Mouse (Mus musculus) embryonic facial prominence, embryonic 12.5 days (tissue): ENCODE measurements around the gene Prss2. TPM values are rescaled to one million over a fixed set of nuclear protein-coding genes. Genes with fewer than 3 reads are reported as not detected.
A peak's percentile ranks its signal among the peaks of the same experiment; 100 is the strongest.

ENCODE experiments used
- ATAC-seq: fragments of 200-750 bp; cut with Nextera tagmentation; 2 replicates; pipeline ENCODE4 v1.8.0; 2017; ENCODE audit not compliant: insufficient number of reproducible peaks, insufficient read depth, low FRiP score, low TSS enrichment
- H3K27ac ChIP-seq: fragments of 300-500 bp; sonication (generic); 2 replicates; pipeline ENCODE4 v1.5.1; 2016; ENCODE audit warnings: mild to moderate bottlenecking
- H3K27me3 ChIP-seq: fragments of 300-500 bp; sonication (generic); 2 replicates; pipeline ENCODE4 v1.6.1; 2016; ENCODE audit warnings: mild to moderate bottlenecking, moderate library complexity
- H3K36me3 ChIP-seq: fragments of 300-500 bp; sonication (generic); 2 replicates; pipeline ENCODE4 v1.6.1; 2016; ENCODE audit warnings: mild to moderate bottlenecking
- H3K4me1 ChIP-seq: fragments of 300-500 bp; sonication (generic); 2 replicates; pipeline ENCODE4 v1.6.1; 2016
- H3K4me2 ChIP-seq: fragments of 300-500 bp; sonication (generic); replicated peaks from 2 replicates; pipeline ENCODE4 v1.6.1; 2016; ENCODE audit warnings: mild to moderate bottlenecking, moderate library complexity
- H3K4me3 ChIP-seq: fragments of 300-500 bp; sonication (generic); 2 replicates; pipeline ENCODE4 v1.5.1; 2016; ENCODE audit warnings: mild to moderate bottlenecking
- H3K9ac ChIP-seq: fragments of 300-500 bp; sonication (generic); 2 replicates; pipeline ENCODE4 v1.6.1; 2016; ENCODE audit warnings: mild to moderate bottlenecking, moderate library complexity
- H3K9me3 ChIP-seq: fragments of 300-500 bp; sonication (generic); 2 replicates; pipeline ENCODE4 v1.6.1; 2016; ENCODE audit warnings: mild to moderate bottlenecking, moderate library complexity
- WGBS: fragments of 180-500 bp; shearing (Covaris S2); methylation state at CpG from one replicate; pipeline ENCODE4 v1.1.7; 2016; 5-methylcytosine and 5-hydroxymethylcytosine counted together
- polyA plus RNA-seq: library from polyadenylated mRNA; unstranded; fragments of >200 nt; fragmentation: Nextera tagmentation; extraction: Ambion mirVana; gene quantifications from 2 replicates; pipeline ENCODE4 v1.2.1, GENCODE M21; 2016

The Prss2 gene
- polyA plus RNA-seq, 1 experiment from 2014 or later, result not detected

DNA sequence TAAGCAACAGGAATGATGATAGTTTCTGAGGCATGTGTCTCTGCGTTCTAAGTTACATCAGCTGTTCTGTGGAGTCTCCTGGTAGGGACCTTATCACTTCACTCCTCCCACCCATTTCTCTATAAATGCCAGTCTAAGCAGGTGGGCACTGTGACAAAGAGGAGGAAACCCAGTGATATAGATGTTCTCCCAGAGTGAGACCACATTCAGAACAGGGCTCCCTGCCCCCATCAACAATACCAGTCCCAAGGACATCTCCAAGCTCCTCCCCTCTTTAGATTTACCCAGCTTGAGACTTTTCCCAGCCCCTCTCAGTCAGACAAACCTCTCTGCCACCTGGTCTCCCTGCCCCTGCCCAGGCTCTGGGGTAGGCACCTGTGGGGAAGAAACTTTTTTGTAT lies 20.2 kb downstream of the Prss2 start:
- no peak for ATAC-seq
- Histone ChIP-seq H3K36me3 (no peaks in the 10 kb centered on the region), H3K4me3 (no peak overlapping the region), H3K9ac (no peak overlapping the region), H3K27ac (no peak overlapping the region), H3K4me1 (no peaks in the 10 kb centered on the region; the same call in 1 of the 2 replicates), H3K4me2 (no peak overlapping the region), H3K27me3 (peaks cover 21% of the 10 kb centered on the region), H3K9me3 (no peaks in the 10 kb centered on the region)
- WGBS, result 72% methylated on average over 1 of the region's 1 CpGs

DNA sequence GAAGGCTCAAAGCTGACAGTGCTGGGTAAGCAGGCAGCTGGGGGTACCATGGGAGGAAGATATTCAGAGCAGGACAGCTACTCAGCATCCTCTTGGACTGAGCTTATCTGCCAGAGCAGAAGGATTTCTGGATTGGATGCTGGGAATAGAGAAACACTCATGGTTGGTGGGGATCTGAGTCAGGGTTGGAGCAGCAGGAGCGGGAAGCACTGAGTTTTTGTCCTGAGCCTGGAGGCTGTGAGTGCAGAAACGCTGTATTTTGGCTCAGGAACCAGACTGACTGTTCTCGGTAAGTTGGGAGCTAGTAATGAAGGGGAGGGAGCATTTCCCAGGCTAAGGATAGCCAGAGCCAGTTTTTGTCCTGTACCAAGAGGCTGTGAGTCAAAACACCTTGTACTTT lies 21.4 kb downstream of the Prss2 start:
- ATAC-seq, result no peak
- peak overlapping the region; percentile 17; the same call in 1 of the 2 replicates for H3K9ac ChIP-seq
- 9% methylated on average over 3 of the region's 3 CpGs for WGBS
- no peaks in the 10 kb centered on the region; the same call in 1 of the 2 replicates for H3K4me1 ChIP-seq
- no peaks in the 10 kb centered on the region for H3K9me3 ChIP-seq
- no peaks in the 10 kb centered on the region for H3K36me3 ChIP-seq
- no peak overlapping the region for H3K27ac ChIP-seq
- H3K4me3 ChIP-seq, result peak overlapping the region; percentile 25
- H3K27me3 ChIP-seq, result peaks cover 21% of the 10 kb centered on the region
- peak overlapping the region; percentile 48 for H3K4me2 ChIP-seq

DNA sequence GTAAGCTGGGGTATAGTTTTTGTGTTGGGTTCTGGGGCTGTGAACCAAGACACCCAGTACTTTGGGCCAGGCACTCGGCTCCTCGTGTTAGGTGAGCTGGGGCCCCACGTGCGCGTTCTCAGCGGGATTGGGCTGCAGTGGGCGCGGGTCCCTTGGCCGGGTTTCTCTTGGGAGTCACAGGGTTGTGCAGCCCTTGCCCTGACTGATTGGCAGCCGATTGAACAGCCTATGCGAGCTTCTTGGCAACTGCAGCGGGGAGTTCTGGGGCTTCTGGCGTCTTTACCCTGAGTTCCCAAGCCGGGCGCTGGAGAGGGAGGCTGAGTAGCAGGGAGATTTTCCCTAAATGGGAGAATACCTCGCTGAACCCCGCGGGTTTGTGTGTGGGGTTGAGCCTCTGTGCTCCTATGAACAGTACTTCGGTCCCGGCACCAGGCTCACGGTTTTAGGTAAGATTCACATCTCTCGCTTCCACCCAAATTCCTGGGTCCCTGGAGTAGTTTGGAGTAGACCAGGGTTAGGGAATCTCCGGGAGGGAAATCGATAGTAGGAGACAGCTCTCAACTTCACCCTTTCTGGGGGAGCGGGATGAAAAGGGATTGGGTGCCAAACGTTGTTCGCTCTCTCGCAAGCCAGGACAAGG lies 21.9 kb downstream of the Prss2 start:
- Histone ChIP-seq H3K9ac (peak overlapping the region; percentile 17; the same call in 1 of the 2 replicates), H3K9me3 (no peaks in the 10 kb centered on the region), H3K4me3 (peak overlapping the region; percentile 25), H3K4me1 (no peaks in the 10 kb centered on the region; the same call in 1 of the 2 replicates), H3K27me3 (peaks cover 21% of the 10 kb centered on the region), H3K36me3 (no peaks in the 10 kb centered on the region), H3K4me2 (peak overlapping the region; percentile 48), H3K27ac (no peak overlapping the region)
- WGBS, result 5% methylated on average over 28 of the region's 28 CpGs
- no peak for ATAC-seq

DNA sequence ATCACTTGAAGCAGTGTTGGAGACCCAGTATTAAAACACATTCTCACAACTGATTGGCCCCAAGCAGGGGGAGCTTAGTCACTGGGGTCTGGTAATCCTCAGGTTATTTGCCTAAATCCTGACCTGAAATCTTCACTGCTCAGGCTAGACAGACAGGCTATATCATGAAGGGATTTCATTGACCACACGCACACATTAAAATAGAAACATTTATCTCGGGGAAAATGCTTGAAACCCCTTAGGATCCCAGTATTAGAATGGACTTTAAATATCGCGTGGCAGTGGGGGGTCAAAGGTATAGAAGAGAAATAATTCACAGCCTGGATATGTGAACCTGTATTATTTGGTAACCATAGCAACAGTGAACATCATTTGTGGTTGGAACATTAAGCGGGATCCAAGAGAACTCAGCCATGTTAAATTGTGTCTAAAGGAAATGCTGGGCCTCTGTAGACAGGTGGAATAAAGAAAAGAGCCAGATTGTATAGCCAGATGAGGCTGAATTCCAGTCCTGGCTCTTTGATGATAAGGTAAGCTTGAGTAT lies 22.9 kb downstream of the Prss2 start:
- Histone ChIP-seq H3K27me3 (peaks cover 21% of the 10 kb centered on the region), H3K4me3 (no peak overlapping the region), H3K36me3 (no peaks in the 10 kb centered on the region), H3K9ac (no peak overlapping the region), H3K27ac (no peak overlapping the region), H3K4me1 (no peaks in the 10 kb centered on the region; the same call in 1 of the 2 replicates), H3K9me3 (no peaks in the 10 kb centered on the region), H3K4me2 (peak overlapping the region; percentile 48; the same call in 1 of the 2 replicates)
- no peak for ATAC-seq
- 79% methylated on average over 5 of the region's 5 CpGs for WGBS

DNA sequence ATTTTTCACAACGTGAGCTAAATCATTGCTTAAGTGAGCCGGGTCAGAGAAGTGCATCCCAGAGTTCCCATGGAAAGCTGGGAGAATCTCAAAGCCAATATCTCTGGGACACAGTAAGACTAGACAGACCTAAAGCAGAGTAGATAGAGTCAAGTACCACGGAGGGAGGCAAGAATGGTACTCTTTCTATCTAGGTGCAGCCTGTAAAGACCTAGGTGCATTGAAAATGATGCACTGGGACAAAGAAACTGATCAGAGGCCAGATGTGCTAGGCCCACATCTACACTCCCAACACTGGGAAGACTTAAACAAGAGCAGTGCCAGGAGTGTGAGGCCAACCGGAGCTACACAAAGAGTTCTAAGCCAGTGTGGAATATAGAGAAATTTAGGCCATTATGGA lies 23.7 kb downstream of the Prss2 start:
- Histone ChIP-seq H3K36me3 (no peaks in the 10 kb centered on the region), H3K27ac (no peak overlapping the region), H3K4me3 (no peak overlapping the region), H3K9ac (no peak overlapping the region), H3K4me1 (no peaks in the 10 kb centered on the region; the same call in 1 of the 2 replicates), H3K27me3 (peaks cover 21% of the 10 kb centered on the region), H3K4me2 (no peak overlapping the region), H3K9me3 (no peaks in the 10 kb centered on the region)
- ATAC-seq, result no peak
- WGBS, result 83% methylated on average over 4 of the region's 4 CpGs

DNA sequence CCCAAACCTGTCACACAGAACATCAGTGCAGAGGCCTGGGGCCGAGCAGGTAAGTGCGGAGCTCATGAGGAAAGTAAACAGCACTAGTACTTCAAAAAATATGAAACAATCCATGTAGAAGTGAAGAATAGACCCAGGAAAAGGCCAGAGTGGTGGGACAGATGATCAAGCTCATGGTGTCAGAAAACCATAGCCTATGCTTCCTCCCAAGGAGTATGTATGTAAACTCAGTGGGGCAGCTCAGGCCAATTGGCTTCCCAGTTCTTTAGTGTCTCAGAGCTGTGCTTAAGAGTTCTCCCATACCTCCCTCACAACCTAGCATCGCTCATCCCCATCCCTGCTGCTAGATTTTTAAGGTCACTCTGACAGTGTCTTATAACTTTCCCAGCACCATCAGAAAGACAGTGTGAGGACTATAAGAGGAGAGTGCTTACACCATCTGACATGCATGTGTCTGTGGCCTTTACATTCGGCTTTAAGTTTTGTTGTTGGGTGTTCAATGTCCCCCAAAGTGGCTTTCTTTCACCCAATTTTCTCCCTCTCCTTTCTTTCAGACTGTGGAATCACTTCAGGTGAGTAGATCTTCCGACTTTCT lies 25.6 kb downstream of the Prss2 start:
- Histone ChIP-seq H3K4me3 (no peak overlapping the region), H3K9ac (no peak overlapping the region), H3K27me3 (peaks cover 21% of the 10 kb centered on the region), H3K4me2 (no peak overlapping the region), H3K4me1 (no peaks in the 10 kb centered on the region; the same call in 1 of the 2 replicates), H3K36me3 (no peaks in the 10 kb centered on the region), H3K9me3 (no peaks in the 10 kb centered on the region), H3K27ac (no peak overlapping the region)
- WGBS, result 89% methylated on average over 5 of the region's 5 CpGs
- no peak for ATAC-seq

DNA sequence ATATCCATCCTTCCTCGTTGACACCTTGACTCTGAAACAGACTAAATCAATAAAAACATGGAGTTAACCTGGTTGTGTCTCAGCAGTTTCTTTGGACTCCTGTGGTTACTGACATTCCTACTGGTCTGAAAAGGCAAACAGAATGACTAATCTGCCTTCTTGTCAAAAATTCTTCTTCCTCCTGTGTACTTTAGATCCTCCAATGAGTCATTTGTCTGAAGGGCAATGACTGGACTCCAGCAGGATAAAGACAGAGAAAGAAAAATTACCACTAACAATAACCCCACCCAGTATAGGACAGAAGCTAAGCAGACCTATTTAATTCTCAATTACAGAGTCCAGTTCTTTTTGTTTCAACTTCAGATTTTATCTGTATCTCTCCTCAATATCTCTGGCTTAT lies 26.7 kb downstream of the Prss2 start:
- Histone ChIP-seq H3K9ac (no peak overlapping the region), H3K27me3 (peaks cover 13% of the 10 kb centered on the region), H3K36me3 (no peaks in the 10 kb centered on the region), H3K4me2 (no peak overlapping the region), H3K4me1 (no peaks in the 10 kb centered on the region; the same call in 1 of the 2 replicates), H3K27ac (no peak overlapping the region), H3K9me3 (no peaks in the 10 kb centered on the region), H3K4me3 (no peak overlapping the region)
- no peak for ATAC-seq
- 56% methylated on average over 1 of the region's 1 CpGs for WGBS

DNA sequence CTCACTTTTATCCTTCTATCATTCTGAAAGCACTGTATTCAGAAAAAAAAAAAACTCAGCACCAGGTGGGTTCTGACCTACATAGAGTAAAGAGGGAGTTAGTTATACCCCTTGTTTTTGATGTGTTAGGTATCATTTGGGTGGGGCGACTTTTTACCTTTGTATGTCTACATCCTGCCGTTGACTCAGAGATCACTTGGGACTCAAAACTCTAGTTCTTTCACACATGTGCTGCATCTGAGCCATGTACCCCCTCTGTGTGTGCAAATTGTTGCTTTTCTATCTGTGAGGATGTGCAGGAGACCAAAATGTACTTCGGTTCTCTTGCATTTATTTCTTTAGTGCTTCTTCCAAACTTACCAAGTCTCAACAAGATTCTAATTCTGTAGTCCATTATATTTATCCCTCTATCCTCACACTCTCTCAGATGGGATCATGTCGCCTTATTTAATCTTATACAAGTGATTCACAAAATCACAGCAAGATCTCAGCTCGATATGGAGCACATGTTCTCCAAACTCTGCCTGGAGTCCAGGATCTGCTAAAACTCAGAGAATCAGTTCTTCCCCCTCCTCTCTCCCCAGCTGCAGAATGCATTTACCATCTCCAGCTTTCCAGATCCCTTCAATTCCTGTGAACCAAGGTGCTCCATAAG lies 31.9 kb downstream of the Prss2 start:
- Histone ChIP-seq H3K27me3 (no peaks in the 10 kb centered on the region), H3K4me1 (no peaks in the 10 kb centered on the region), H3K27ac (no peak overlapping the region), H3K4me3 (no peak overlapping the region), H3K9ac (no peak overlapping the region), H3K36me3 (no peaks in the 10 kb centered on the region), H3K9me3 (no peaks in the 10 kb centered on the region), H3K4me2 (no peak overlapping the region)
- no peak for ATAC-seq
- 76% methylated on average over 5 of the region's 5 CpGs for WGBS

DNA sequence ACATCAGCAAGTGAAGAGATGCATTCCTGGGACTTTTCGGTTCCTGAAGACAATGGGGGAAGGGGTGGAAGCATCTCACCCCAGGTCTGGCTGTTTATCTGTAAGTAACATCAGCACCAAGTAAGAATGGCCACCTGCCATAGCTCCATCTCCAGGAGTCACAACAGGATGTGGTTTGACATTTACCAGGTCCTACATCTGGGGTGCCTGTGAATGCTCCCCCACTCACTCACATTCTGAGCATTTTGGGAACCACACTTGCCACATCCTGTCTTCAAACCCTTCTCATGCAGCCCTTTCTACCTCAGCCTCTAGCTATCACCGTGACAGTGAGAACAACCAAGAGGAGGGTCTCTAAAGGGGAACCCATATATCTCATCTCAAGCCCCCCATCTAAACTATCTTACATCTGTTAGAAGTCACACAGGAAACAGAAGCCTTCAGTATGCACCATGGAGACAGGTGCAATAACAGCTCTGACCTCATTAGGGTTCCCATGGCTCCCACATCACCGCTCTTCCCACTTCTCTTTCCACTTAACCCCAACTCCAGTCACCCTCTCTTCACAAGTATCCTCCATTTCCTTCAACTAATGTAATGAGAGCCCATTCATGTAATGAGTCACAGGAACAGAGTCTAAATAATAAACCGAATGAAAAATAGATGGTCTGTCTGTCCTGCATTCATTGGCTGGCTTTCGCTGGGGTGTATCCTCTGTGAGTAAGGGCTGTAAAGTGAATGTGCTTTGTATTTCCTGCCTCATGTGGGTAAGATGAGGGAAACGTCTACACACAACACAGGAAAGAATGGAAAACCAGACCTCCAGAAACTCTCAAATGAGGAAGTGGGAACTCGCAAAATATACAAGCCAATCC lies 32.9 kb downstream of the Prss2 start:
- Histone ChIP-seq H3K4me3 (no peak overlapping the region), H3K36me3 (no peaks in the 10 kb centered on the region), H3K27ac (no peak overlapping the region), H3K4me1 (no peaks in the 10 kb centered on the region), H3K4me2 (no peak overlapping the region), H3K9ac (no peak overlapping the region), H3K9me3 (no peaks in the 10 kb centered on the region), H3K27me3 (no peaks in the 10 kb centered on the region)
- no peak for ATAC-seq
- 82% methylated on average over 7 of the region's 7 CpGs for WGBS

DNA sequence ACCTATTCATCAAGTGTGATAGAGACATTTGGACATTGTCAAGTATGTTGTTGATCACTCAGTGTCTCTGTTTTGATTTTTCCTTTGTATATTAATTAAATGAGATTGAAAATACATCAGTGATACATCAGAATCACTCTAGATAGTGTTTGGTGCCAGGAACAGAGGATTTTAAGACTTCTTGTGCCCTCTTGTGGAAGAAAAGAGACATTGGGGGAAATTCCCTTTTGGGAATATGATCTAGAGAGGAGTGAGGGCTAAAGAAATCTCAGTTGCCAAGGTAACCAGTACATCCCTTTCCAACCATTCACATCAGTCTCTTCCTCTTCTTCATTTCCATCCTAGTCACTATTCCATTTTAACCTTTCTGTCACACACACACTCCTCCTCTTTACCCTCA lies 34.8 kb downstream of the Prss2 start:
- Histone ChIP-seq H3K27me3 (no peaks in the 10 kb centered on the region), H3K4me1 (no peaks in the 10 kb centered on the region), H3K4me3 (no peak overlapping the region), H3K27ac (no peak overlapping the region), H3K9me3 (no peaks in the 10 kb centered on the region), H3K36me3 (no peaks in the 10 kb centered on the region), H3K9ac (no peak overlapping the region), H3K4me2 (no peak overlapping the region)
- ATAC-seq, result no peak

DNA sequence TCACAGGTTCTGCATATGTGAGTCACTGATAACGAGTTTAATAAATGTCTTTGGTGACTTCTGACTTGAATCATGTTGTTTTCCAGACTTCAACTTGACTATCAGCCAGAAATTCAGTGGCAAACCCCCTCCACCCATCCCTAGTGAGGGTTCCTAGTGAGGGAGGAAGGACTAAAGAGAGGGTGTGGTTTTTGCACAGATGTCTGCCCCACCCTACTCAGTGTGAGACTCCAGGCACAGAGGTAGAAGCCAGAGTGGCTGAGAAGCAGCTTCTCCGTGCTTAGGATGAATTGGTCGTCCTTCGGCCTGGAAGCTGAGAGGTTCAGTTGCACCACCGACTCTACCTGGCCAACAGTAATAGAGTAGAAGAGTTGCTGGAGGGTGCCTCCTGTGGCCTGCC lies 35.9 kb downstream of the Prss2 start:
- Histone ChIP-seq H3K9ac (no peak overlapping the region), H3K4me2 (no peak overlapping the region), H3K36me3 (no peaks in the 10 kb centered on the region), H3K4me3 (no peak overlapping the region), H3K9me3 (no peaks in the 10 kb centered on the region), H3K4me1 (no peaks in the 10 kb centered on the region), H3K27ac (no peak overlapping the region), H3K27me3 (no peaks in the 10 kb centered on the region)
- ATAC-seq, result no peak
- WGBS, result 84% methylated on average over 5 of the region's 5 CpGs
